Mouse (Mus musculus) ES-Bruce4 (cell line): ENCODE data around the gene Spint5. TPM values are rescaled to one million over a fixed set of nuclear protein-coding genes. Genes with fewer than 3 reads are reported as not detected.

Experiments used
- H3K27ac ChIP-seq: 2 replicates; pipeline ENCODE4 v1.5.1; 2012; ENCODE audit warnings: low read length, inconsistent platforms; ENCODE audit not compliant: insufficient read depth
- H3K27me3 ChIP-seq: 2 replicates; pipeline ENCODE4 v1.6.1; 2012; ENCODE audit warnings: mild to moderate bottlenecking, low read length, inconsistent platforms; ENCODE audit not compliant: control insufficient read depth, poor library complexity, insufficient read depth, severe bottlenecking
- H3K36me3 ChIP-seq: 2 replicates; pipeline ENCODE4 v1.6.1; 2012; ENCODE audit warnings: inconsistent platforms, mild to moderate bottlenecking, low read length, moderate library complexity; ENCODE audit not compliant: control insufficient read depth, poor library complexity, insufficient read depth, severe bottlenecking
- H3K4me1 ChIP-seq: one replicate; pipeline ENCODE4 v1.8.1; 2011; ENCODE audit warnings: low read length; ENCODE audit not compliant: control insufficient read depth, insufficient read depth
- H3K4me3 ChIP-seq: 2 replicates; pipeline ENCODE4 v1.5.1; 2011; ENCODE audit warnings: low read depth, mild to moderate bottlenecking, low read length
- H3K9ac ChIP-seq: 2 replicates; pipeline ENCODE4 v1.6.1; 2012; ENCODE audit warnings: low read depth, mild to moderate bottlenecking, inconsistent platforms; ENCODE audit not compliant: poor library complexity, severe bottlenecking
- H3K9me3 ChIP-seq: replicated peaks from 2 replicates; pipeline ENCODE4 v1.6.1; 2012; ENCODE audit warnings: mild to moderate bottlenecking, low read length, inconsistent platforms; ENCODE audit not compliant: control insufficient read depth, poor library complexity, insufficient read depth, severe bottlenecking
- CTCF ChIP-seq: IDR thresholded peaks from one replicate; pipeline ENCODE4 v1.8.1; 2011; ENCODE audit warnings: low read depth, low read length
- EP300 ChIP-seq: IDR thresholded peaks from 2 replicates; pipeline ENCODE4 v1.6.1; 2011; ENCODE audit warnings: low read depth, low read length; ENCODE audit not compliant: insufficient read depth
- POLR2A ChIP-seq: IDR thresholded peaks from one replicate; pipeline ENCODE4 v1.8.1; 2011; ENCODE audit warnings: low read length; ENCODE audit not compliant: insufficient read depth
- polyA plus RNA-seq: library from polyadenylated mRNA; stranded (reverse); fragments of >200 nt; gene quantifications from 2 replicates; pipeline ENCODE4 v1.2.4, GENCODE M21; 2011; ENCODE audit warnings: low read depth; ENCODE audit not compliant: missing spikeins, insufficient read depth, insufficient read length

Spint5 gene
- polyA plus RNA-seq, 1 experiment: not detected

DNA sequence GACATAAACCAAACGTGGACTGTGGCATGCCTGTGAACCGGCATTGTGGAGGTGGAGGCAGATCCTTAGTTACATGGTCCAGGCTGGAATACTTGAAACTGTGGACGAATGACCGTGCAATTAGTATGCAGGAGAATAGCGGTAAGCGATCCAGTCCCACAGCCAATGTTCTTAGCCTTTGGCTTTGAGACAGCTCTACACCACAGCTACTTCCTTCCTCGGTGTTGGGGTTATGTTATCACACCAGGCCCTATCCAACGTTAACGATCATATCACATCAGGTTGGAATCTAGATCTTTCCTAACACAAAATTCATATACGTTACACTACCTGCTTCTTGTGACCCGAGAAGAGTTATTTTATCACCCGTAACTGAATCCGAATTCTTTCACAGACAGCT, 29.9 kb downstream of the Spint5 start:
- no peaks in the 10 kb centered on the region for H3K4me1 ChIP-seq
- no peak overlapping the region for H3K4me3 ChIP-seq
- H3K27me3 ChIP-seq: no peaks in the 10 kb centered on the region
- peak overlapping the region; percentile 90 for H3K9ac ChIP-seq
- no peak overlapping the region for H3K27ac ChIP-seq
- peaks cover 6% of the 10 kb centered on the region for H3K36me3 ChIP-seq
- no peaks in the 10 kb centered on the region for H3K9me3 ChIP-seq
- TF ChIP-seq POLR2A: no peak
- no peak for TF ChIP-seq CTCF
- no peak for TF ChIP-seq EP300

DNA sequence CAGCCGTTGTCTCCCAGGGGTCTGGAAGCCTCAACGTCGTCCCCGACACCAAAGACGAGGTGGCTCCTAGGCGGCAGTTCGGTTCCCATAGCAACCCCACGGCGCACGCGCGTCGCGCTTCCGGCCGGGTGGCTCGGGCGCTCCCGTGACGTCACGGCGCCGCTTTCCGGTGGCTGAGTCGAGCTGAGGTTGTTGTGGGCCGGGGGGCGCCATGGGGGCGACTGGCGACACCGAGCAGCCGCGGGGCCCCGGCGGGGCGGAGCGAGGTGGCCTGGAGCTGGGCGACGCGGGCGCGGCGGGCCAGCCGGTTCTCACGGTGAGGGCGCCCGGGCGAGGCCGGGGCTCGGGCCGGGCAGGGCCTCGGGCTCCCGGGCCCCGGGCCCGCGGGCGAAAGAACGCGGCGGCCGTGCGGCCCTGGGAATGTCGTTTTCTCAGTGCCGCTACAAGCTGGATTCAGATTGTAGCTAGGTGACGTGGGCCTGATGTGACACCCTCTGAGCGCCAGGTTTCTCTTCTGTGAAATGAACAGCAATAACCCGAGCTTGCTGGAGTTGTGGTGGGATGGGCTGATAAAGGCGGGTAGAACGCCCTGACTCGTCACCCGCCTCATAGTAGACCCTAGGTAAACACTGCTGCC, 30.9 kb downstream of the Spint5 start, which contains the start of the genes Wfdc3 and Dnttip1:
Gene Wfdc3 (minus strand): TSS at position 89 of the 637 bp plus-strand sequence.
Gene Dnttip1 (plus strand): TSS at position 141 of the 637 bp plus-strand sequence.
- Histone ChIP-seq H3K9me3 (no peaks in the 10 kb centered on the region), H3K27me3 (no peaks in the 10 kb centered on the region), H3K9ac (peak within 1 kb of the TSS; percentile 90), H3K4me1 (no peaks in the 10 kb centered on the region), H3K36me3 (peaks cover 14% of the 10 kb centered on the region), H3K4me3 (peak within 1 kb of the TSS; percentile 98), H3K27ac (no peak within 1 kb of the TSS)
- TF ChIP-seq CTCF: no peak
- TF ChIP-seq EP300: no peak
- no peak for TF ChIP-seq POLR2A

DNA sequence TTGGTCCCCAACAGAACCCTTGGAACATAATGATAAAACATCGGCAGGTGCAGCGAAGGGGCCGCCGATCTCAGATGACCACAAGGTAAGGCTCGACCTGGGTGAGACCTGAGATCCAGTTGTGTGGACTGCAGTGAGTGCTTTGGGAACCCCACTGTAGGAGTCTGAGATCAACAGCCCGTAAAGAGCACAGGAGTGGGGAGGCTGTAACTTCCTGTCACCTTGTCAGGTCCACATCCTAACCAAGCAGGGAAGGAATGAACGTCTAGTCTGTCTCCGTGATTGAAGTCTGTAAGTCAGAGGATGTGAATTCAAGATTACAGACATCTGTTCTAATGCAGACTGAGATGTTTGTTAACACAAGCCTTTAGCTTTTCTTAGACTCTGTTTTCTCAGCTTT, 31.6 kb downstream of the Spint5 start:
- Histone ChIP-seq H3K9ac (peak overlapping the region; percentile 90), H3K4me3 (peak overlapping the region; percentile 98), H3K36me3 (peaks cover 21% of the 10 kb centered on the region), H3K9me3 (no peaks in the 10 kb centered on the region), H3K27ac (no peak overlapping the region), H3K4me1 (no peaks in the 10 kb centered on the region), H3K27me3 (no peaks in the 10 kb centered on the region)
- TF ChIP-seq POLR2A: no peak
- TF ChIP-seq CTCF: no peak
- no peak for TF ChIP-seq EP300

DNA sequence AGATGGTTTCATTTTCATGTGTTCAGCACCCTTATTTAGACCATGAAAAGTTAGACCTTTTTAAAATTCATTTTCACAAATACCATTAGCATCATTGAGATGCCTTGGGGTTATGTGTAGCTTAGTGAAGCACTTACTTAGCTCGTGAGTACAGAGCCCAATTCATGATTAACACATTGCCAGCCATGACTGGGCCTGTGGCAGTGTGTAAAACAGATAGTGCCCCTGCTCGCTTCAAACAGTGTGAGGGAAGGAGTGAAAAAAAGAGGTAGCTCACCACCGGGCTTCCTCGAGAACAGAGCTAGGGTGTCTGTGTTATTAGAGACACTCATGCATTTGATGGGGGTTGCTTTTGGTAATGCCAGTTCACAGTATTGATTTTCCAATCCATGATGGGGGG, 33.1 kb downstream of the Spint5 start:
- H3K4me3 ChIP-seq: no peak overlapping the region
- H3K36me3 ChIP-seq: peaks cover 33% of the 10 kb centered on the region
- TF ChIP-seq EP300 (no peak), POLR2A (no peak), CTCF (no peak)

DNA sequence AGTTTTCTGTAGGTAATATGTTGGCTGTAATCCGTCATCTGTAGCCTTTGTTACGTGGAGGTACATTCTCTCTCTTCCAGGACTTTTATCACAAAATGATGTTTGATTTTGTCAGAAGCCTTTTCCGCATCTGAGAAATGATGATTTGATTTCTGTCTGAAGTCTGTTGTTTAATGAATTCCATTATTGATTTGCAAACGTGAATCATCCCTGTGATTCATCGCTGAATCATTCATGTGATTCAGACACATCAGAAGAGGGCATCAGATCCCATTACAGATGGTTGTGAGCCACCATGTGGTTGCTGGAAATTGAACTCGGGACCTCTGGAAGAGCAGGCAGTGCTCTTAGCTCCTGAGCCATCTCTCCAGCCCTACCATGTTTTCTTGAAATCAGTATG, 33.9 kb downstream of the Spint5 start:
- H3K4me1 ChIP-seq: no peaks in the 10 kb centered on the region
- no peak overlapping the region for H3K4me3 ChIP-seq
- H3K9ac ChIP-seq: no peak overlapping the region
- no peak overlapping the region for H3K27ac ChIP-seq
- H3K9me3 ChIP-seq: no peaks in the 10 kb centered on the region
- peaks cover 41% of the 10 kb centered on the region for H3K36me3 ChIP-seq
- no peak for TF ChIP-seq POLR2A
- TF ChIP-seq CTCF: no peak
- TF ChIP-seq EP300: no peak
- no peaks in the 10 kb centered on the region for H3K27me3 ChIP-seq

More for the DNA sequence above, 33.1 kb downstream of the Spint5 start:
- Histone ChIP-seq H3K9ac (no peak overlapping the region), H3K4me1 (no peaks in the 10 kb centered on the region), H3K27me3 (no peaks in the 10 kb centered on the region), H3K27ac (no peak overlapping the region), H3K9me3 (no peaks in the 10 kb centered on the region)

DNA sequence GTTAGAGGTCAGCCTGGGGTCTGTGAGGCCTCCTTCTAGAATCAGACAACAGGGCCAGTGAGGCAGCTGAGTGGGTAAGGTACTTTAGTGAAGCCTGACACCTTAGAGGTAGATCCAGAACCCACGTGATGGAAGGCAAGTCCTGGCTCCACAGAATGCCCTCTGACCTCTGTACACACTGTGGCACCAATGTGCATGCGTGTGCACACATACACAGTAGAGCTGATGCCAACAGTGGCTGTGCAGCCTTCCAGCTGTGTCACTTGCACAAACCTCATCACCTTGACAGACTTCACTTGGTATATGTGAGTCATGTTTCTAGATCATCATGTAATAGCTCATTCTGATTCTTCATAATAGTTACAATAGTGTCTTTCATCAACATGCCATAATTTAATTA, 37.3 kb downstream of the Spint5 start:
- Histone ChIP-seq H3K4me1 (no peaks in the 10 kb centered on the region), H3K4me3 (no peak overlapping the region), H3K9me3 (no peaks in the 10 kb centered on the region), H3K9ac (no peak overlapping the region), H3K27me3 (no peaks in the 10 kb centered on the region), H3K27ac (no peak overlapping the region), H3K36me3 (peaks cover 70% of the 10 kb centered on the region)
- TF ChIP-seq POLR2A (no peak), CTCF (no peak), EP300 (no peak)
